Mouse (Mus musculus): Measurements from ENCODE around the gene Cdh13. TPM values are rescaled to one million over a fixed set of nuclear protein-coding genes. Genes with fewer than 3 reads are reported as not detected.

Cdh13 gene
- total RNA-seq, 1 experiment from 2014 or later: not detected

DNA sequence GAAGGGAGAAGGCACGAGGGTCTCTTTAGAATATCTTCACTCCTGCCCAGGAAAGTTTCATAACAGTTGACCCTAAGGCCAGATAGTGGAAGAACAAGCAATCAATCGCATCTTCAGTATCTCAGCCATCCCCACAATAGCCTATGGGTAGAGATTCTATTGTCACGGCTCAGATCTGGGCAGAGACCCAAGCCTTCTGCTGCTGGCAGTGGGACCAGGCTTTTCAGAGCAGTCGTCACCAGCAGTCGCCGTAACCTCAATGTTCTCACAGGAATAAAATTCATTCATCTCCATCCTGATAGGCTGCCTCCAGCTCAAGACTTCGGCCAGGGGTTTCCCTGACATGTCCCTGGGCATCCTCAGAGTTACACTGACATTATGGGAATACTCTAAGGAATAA is 751.6 kb downstream of the Cdh13 start:
- ATAC-seq (replicated peaks; ENCODE audit: insufficient number of reproducible peaks, low FRiP score, low TSS enrichment, poor library complexity, severe bottlenecking): no peak

DNA sequence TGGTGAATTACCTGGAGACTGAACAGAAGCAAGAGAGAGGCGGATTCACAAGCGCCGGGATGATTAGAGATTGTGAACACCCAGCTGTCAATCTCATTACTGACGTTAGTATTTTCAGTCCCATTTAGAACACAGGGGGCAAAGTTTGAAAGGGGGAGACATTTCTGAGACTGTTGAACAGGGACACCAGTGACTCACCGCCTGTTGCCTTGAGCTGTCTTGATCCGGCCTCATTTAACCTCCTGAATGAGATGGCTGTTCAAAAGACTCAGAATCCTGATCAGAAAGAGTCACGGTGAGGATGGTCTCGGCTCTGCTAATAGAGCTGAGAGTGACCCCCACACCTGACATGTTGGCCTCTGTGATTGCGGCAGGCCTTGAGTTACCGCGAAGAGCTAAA is 754.0 kb downstream of the Cdh13 start:
- no peak for ATAC-seq (replicated peaks; ENCODE audit: insufficient number of reproducible peaks, low FRiP score, low TSS enrichment, poor library complexity, severe bottlenecking)

DNA sequence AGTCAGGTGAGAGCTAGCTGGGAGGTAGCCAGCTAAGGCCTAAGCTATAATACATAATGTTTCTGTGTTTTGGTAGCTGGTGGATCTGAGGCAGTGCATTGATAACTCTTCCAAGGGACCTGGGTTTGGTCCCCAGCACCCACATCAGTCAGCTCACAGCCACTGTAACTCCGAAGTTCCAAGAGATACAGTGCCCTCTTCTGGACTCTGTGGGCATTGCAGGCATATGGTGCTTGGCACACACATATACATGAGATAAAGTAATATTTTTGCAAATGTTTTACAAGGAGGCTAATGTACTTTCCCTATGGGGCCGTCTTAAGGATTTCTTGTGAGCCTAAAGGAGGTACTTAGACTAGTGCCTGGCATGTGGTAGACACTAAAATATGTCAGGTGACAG is 755.8 kb downstream of the Cdh13 start:
- ATAC-seq (replicated peaks; ENCODE audit: insufficient number of reproducible peaks, low FRiP score, low TSS enrichment, poor library complexity, severe bottlenecking): no peak

DNA sequence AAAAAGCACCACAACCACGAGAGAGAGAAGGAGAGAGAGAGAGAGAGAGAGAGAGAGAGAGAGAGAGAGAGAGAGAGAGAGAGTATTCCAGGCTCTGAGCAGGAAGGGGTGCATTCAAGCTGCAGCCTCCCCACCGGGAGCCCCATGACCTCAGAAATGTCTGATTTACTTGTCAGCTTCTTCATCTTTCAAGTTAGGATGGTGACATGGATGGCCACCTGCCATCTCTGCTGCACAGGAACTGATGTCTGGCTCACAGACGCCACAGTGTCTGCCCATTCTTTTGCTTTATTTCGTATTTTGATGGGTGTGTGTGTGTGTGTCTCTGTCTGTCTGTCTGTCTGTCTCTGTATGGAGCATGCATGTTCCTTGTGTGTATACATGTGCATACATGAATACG is 774.3 kb downstream of the Cdh13 start:
- no peak for ATAC-seq (replicated peaks; ENCODE audit: insufficient number of reproducible peaks, low FRiP score, low TSS enrichment, poor library complexity, severe bottlenecking)

DNA sequence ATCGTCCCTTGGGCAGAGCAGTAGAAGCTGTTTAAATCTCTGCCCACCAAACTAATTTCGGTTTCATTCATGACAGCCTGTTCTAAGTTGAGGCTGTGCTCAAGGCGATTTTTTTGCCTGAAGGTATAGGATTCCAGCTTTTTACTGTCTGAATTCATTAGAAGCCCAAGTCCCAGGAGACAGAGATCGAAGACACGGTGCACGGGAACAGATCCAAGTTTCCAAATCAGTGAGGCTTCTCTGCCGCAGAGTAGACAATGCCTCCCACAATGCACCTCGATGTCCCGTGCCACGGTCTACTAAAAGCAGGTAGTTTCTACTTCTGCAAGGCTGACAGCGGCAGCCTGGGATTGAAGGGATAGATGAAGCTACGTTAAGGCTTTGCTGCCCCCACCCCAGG is 778.1 kb downstream of the Cdh13 start:
- ATAC-seq (replicated peaks; ENCODE audit: insufficient number of reproducible peaks, low FRiP score, low TSS enrichment, poor library complexity, severe bottlenecking): no peak

DNA sequence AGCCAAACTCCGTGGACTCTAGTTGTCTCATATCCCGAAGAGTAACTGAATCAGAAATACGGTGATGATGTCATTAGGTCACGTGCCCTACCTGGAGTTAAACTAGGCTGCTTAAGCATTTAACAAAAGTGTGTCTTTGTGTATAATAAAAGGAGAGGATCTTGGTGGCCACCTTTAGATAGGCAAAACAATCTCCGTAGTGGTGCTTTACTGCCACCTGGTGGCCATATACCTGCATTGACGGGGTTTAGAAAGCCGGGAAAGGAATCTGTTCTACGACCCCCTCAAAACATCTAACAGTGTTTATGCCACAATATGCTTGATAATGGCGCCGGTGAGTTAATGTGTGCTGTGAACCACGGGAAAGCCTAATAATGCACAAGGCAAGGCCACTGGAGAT is 781.0 kb downstream of the Cdh13 start:
- no peak for ATAC-seq (replicated peaks; ENCODE audit: insufficient number of reproducible peaks, low FRiP score, low TSS enrichment, poor library complexity, severe bottlenecking)

DNA sequence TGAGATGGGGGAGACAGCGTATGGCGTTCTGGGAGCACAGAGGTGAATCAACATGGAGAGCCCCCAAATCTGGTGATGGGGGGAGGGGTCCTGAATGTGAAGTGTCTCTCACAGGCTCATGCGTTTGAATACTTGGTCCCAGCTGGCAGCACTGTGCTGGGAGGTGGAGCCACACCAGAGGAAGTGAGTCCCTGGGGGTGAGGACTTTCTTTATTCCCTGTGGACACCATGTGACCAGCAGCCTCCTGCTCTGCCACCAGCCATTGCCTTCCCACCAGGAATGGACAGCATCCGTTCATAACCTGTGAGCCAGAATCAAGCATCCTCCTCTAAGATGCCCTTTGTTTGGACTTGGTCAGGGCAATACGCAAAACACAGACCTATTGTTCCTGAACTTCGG is 788.8 kb downstream of the Cdh13 start:
- no peak for ATAC-seq (replicated peaks; ENCODE audit: insufficient number of reproducible peaks, low FRiP score, low TSS enrichment, poor library complexity, severe bottlenecking)

DNA sequence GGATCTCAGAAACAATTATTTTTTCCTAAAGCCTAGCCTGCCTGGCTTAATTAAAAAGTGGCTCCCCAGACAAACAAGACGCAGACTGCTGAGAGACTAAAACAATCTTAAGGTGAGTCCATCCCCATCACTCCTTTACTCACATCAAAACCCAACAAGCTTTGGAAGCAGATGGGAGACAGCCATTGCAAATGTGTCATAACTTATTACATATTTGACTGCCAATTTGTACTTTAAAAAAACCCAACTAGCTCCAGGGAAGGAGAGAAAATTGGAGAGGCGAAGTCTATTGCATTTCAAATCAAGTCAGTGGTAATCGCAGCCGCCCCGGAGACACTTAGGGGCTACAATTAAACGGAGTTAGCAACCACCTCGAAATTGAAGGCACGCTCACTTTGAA is 801.5 kb downstream of the Cdh13 start:
- ATAC-seq (replicated peaks; ENCODE audit: insufficient number of reproducible peaks, low FRiP score, low TSS enrichment, poor library complexity, severe bottlenecking): no peak

DNA sequence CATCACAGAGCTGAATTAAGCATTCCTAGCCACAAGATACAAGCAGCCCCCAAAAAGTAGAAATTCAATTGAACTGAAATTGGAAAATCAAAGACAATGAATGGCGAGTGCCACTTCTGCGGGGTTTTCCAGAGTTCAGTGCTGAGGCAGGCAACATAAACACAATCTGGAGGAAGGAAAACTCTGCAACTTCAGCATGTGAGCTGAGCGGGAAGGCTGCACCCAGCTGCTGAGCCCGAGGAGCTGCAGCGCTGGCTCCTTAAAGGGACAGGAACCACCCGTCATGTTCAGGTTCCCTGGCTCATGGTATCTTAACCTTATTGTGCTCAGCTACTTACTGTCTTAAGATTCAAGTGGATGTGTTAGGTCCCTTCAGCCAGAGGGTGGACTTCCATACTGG is 814.7 kb downstream of the Cdh13 start:
- ATAC-seq (replicated peaks; ENCODE audit: insufficient number of reproducible peaks, low FRiP score, low TSS enrichment, poor library complexity, severe bottlenecking): no peak

DNA sequence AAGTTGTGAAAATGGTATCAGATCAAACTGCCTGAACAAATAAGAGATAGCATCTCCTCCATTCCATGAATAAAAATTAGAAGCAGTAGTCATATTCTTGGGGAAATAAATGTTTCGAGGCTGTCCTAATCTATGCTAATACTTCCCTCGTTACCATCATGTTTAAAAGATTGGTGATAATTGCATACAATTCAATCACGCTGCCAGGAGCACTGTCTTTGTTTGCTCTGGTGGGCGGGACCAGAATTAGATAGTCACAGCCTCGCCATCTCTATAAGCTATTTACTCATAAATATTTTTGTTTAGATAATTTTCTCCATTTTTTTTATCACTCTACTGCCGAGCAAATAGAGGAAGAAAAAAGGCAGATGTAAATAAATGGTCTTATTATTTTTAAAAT is 819.3 kb downstream of the Cdh13 start:
- ATAC-seq (replicated peaks; ENCODE audit: insufficient number of reproducible peaks, low FRiP score, low TSS enrichment, poor library complexity, severe bottlenecking): no peak

DNA sequence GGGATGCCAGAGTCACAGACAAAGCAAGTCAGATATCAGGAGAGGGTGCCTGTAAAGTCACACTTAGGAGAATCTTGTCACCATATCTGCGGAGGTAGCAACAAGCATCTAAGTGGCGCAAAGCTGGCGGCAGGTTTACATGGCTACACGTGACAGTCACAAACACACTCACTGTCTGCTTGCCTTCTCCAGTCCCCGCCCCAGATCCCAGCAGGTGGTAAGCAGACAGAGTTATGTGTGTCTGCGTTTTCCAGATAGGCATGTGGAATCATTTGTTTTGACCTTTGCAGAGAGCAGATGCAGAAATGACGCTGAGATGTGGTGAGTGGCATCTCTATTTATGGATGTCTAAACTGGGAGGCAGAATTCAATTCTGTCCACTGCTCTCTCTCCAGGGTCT is 826.1 kb downstream of the Cdh13 start:
- no peak for ATAC-seq (replicated peaks; ENCODE audit: insufficient number of reproducible peaks, low FRiP score, low TSS enrichment, poor library complexity, severe bottlenecking)

DNA sequence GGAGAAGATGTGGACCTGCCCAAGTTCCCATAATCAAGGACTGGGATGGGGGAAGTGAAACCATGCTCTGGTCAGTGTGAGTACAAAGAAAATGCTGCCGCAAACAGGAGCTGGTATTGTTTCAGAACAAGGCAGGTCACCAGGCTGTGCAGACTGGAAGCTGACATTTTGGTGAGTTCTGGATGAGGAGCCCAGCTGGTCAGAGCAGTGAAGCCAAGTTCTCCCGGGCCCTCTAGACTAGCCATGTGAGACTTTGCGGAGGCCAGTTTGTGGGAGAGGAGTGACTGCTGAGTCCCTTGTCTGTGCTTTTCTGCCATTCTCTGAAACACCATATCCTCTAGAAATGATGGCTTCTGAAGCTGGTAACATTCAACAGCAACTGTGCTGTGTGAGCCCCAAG is 829.3 kb downstream of the Cdh13 start:
- no peak for ATAC-seq (replicated peaks; ENCODE audit: insufficient number of reproducible peaks, low FRiP score, low TSS enrichment, poor library complexity, severe bottlenecking)

DNA sequence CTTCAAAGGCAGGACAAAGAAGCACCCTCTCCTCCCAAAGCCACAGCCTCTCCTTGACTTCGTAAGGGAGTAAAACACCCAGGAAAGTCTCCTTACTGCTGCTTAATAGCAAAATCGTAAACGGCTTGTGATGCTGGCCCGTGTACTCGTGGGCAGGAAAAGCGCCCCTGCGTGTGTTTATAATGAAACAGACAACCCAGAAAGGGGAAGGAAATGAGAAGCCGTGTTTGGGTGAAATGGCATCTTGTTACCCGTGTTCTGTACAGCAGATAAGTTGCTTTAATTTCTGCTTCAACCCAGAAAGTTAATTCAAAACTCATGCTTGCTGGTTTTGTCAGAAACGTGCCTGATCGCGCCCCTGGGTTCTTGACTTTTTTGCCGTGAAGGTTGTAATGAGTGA is 837.7 kb downstream of the Cdh13 start:
- ATAC-seq (replicated peaks; ENCODE audit: insufficient number of reproducible peaks, low FRiP score, low TSS enrichment, poor library complexity, severe bottlenecking): no peak

DNA sequence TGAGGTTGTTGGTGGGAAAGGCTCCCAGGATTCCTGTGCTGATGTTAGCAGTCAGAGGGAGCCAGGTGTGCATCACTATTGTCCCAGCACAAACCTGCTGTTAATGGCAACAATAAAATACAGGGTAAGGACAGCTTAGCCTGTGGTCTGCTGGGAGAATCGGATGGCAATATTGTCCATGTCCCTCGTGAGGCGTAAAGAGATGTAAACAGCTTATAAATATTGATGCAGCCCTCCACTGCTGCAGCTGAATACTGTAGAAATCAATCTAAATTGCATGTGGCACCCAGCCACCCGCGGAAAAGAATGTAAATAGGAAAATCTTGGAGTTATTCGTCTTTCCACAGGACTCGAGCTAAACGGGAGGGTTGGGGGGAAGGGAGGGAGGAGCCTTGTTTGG is 844.3 kb downstream of the Cdh13 start:
- ATAC-seq (replicated peaks; ENCODE audit: insufficient number of reproducible peaks, low FRiP score, low TSS enrichment, poor library complexity, severe bottlenecking): no peak

DNA sequence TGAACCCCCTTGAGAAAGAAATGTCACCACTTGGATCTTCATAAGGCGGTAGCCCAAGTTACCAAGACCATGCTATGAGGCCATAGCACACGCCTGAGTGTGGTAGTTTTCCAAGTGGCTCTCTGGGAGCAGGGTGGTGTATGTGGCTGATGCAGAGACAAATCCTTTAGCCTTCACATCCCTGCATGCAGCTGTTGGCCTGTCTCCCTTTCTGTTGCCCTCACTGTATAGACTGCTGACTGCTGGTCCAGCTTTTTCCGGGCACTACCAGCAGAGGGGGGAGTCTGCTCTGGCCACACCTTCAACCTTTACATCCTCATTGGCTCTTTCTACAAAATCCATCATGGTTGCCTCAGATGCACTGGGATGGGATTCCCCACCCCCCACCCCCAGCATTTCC is 844.7 kb downstream of the Cdh13 start:
- ATAC-seq (replicated peaks; ENCODE audit: insufficient number of reproducible peaks, low FRiP score, low TSS enrichment, poor library complexity, severe bottlenecking): no peak

DNA sequence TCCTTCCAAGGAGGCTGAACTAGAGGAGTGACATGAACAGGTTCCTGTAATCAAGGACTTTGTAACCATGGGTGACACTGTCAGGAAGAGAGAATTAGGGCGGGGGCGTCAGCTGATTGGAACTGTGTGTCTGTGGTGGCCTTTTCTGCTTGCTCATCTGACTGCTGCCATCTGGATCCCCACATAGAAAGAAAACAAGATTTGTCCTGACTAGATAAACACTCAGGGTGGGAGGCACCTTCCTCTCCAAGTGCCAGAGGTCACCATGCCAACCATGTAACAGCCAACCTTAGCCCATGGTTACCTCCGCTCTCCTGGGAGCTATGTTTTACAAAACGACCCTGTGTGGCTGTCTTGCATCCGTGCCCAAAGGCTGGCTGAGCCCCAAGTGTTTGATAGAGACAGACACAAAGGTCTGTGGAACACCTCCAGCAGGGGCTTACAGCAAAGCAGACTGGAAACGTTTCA is 873.0 kb downstream of the Cdh13 start:
- ATAC-seq (replicated peaks; ENCODE audit: insufficient number of reproducible peaks, low FRiP score, low TSS enrichment, poor library complexity, severe bottlenecking): no peak

DNA sequence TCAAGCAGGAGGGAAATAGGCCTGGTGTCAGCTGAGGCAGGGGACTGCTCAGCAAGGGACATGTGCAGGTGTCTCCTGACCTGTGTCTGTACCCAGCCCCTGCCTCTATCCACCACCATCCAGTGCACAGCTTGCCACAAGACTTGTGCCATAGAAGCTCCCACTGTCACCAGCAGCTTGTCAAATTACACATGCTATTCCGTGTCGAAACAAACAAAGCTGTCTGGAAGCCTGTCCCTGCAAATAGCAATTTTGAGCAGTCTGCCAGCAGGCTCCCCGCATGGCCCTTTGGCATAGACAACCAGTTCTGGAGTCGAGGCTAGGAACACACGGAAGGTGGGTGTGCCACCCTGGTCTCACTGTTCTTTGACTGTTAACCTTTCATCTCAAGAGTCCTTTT is 875.1 kb downstream of the Cdh13 start:
- ATAC-seq (replicated peaks; ENCODE audit: insufficient number of reproducible peaks, low FRiP score, low TSS enrichment, poor library complexity, severe bottlenecking): no peak

DNA sequence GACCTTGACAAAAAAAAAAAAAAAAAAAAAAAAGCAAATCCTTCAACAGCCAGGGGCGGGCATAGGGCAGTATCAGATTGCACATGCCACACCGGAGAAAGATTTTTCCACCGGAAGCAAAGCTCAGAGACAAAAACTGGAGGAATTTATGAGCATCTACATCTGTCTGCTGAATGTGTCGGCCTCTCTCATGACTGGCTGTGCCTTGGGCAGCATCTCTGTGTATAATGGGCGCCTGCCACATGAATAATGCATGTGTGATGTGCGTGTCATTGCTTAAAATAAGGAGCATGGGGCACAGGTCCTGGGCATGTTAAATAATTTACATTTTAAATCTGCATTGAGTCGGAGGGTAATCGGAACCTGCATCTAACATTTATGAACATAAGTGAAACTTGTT is 876.3 kb downstream of the Cdh13 start:
- no peak for ATAC-seq (replicated peaks; ENCODE audit: insufficient number of reproducible peaks, low FRiP score, low TSS enrichment, poor library complexity, severe bottlenecking)

DNA sequence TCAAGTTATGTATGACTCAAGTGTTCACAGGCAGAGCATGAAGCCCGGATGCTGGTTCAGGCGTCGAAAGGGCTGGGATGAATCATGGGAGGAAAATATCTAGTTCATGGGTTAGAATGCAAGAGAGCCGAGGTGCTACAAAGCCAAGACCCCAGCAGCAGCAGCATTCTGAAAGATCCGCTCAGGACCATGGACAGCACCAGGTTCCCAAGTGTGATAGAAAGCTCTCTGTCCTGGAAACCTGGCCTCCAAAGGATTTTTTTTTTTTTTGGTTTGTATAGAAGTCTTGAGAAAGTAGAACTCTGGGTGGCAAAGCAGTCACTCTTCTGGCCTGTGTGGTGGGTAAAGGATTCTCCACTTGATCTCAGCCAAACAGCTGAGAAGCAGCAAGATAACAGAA is 880.5 kb downstream of the Cdh13 start:
- no peak for ATAC-seq (replicated peaks; ENCODE audit: insufficient number of reproducible peaks, low FRiP score, low TSS enrichment, poor library complexity, severe bottlenecking)

DNA sequence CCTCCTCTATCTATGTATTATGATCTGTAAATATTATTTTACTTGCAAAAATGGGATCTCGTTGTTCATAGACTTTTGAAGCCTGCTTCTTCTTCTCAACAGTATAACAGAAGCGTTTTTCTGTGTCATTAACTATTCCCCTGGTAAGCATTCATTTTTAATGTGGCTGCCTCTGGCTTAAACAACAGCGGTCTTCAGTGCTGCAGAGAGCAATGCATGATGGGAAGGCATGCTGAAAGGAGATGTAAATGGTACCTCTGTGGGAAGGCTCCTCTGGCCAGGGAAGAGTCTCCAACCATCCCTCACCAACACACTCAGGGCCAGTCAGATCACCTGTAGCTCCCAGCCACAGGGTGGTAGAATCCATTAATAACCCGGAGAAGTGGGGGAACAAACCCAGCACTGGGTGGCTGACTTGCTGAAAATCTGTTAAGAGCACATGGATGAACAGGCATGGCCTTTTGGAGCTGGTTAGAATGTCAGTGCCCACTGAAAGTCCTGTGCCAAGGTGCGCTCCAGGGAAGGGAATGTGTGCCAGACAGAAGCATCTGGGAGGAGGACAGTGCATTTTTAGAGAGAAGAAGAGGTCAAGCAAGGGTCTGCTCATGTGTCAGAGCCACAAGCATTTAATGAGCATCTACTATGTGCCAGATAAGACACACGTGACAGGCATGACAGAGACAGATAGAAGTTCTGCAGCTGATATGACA is 893.8 kb downstream of the Cdh13 start:
- no peak for ATAC-seq (replicated peaks; ENCODE audit: insufficient number of reproducible peaks, low FRiP score, low TSS enrichment, poor library complexity, severe bottlenecking)

DNA sequence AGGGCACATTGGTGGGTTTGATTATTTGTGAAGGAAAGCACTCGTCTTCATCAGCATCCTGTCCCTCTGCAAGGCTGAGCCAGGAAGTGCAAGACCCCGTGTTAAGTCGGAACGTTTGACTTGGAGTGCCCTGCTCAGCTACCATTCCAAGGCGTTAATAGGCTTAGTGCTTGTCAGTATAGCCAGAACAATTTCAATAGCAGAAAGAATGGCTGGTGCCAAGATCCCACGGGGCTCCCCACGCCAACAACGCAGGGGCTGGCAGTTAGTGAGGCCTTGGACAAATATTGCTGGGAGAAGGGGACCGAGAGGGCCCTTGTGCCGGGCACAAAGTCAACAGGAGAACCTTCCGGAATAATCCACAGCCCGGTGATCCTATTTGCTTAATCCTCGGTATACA is 897.1 kb downstream of the Cdh13 start:
- no peak for ATAC-seq (replicated peaks; ENCODE audit: insufficient number of reproducible peaks, low FRiP score, low TSS enrichment, poor library complexity, severe bottlenecking)

Measured in monocyte, adult 5-6 weeks (primary cell).